Mouse (Mus musculus) neural tube, embryonic 15.5 days (tissue): ENCODE data around the gene Gen1. TPM values are rescaled to one million over a fixed set of nuclear protein-coding genes. Genes with fewer than 3 reads are reported as not detected.

ENCODE experiments used
- ATAC-seq: fragments of 200-750 bp; cut with Nextera tagmentation; 2 replicates; pipeline ENCODE4 v1.8.0; 2017; ENCODE audit warnings: mild to moderate bottlenecking, moderate TSS enrichment, moderate library complexity; ENCODE audit not compliant: low FRiP score
- H3K27ac ChIP-seq: fragments of 300-500 bp; sonication (generic); replicated peaks from 2 replicates; pipeline ENCODE4 v1.5.1; 2015; ENCODE audit warnings: mild to moderate bottlenecking, inconsistent platforms
- H3K27me3 ChIP-seq: fragments of 300-500 bp; sonication (generic); replicated peaks from 2 replicates; pipeline ENCODE4 v1.6.1; 2015; ENCODE audit warnings: inconsistent platforms
- H3K36me3 ChIP-seq: fragments of 300-500 bp; sonication (generic); 2 replicates; pipeline ENCODE4 v1.6.1; 2015; ENCODE audit warnings: inconsistent platforms
- H3K4me1 ChIP-seq: fragments of 300-500 bp; sonication (generic); 2 replicates; pipeline ENCODE4 v1.6.1; 2015; ENCODE audit warnings: inconsistent platforms
- H3K4me2 ChIP-seq: fragments of 300-500 bp; sonication (generic); 2 replicates; pipeline ENCODE4 v1.6.1; 2015; ENCODE audit warnings: inconsistent platforms, mild to moderate bottlenecking, moderate library complexity
- H3K4me3 ChIP-seq: fragments of 300-500 bp; sonication (generic); replicated peaks from 2 replicates; pipeline ENCODE4 v1.5.1; 2015; ENCODE audit warnings: mild to moderate bottlenecking, inconsistent platforms
- H3K9ac ChIP-seq: fragments of 300-500 bp; sonication (generic); replicated peaks from 2 replicates; pipeline ENCODE4 v1.6.1; 2015; ENCODE audit warnings: mild to moderate bottlenecking, inconsistent platforms
- H3K9me3 ChIP-seq: fragments of 300-500 bp; sonication (generic); replicated peaks from 2 replicates; pipeline ENCODE4 v1.6.1; 2016; ENCODE audit warnings: inconsistent platforms
- WGBS: fragments of 180-500 bp; shearing (Covaris S2); methylation state at CpG from one replicate; pipeline ENCODE4 v1.1.7; 2015; ENCODE audit warnings: mixed read lengths; 5-methylcytosine and 5-hydroxymethylcytosine counted together
- polyA plus RNA-seq: library from polyadenylated mRNA; unstranded; fragments of >200 nt; fragmentation: Nextera tagmentation; extraction: Ambion mirVana; gene quantifications from 2 replicates; pipeline ENCODE4 v1.2.1, GENCODE M21; 2015

Gene Gen1
- polyA plus RNA-seq, 1 experiment from 2014 or later, result 1.9 TPM

- 73% methylated on average over 3 of the region's 3 CpGs for WGBS
- H3K4me2 ChIP-seq, result no peak overlapping the region
- no peak overlapping the region for H3K9ac ChIP-seq
- H3K27me3 ChIP-seq, result no peaks in the 10 kb centered on the region
- ATAC-seq, result no peak
- no peak overlapping the region for H3K4me3 ChIP-seq
- no peak overlapping the region for H3K27ac ChIP-seq
- no peaks in the 10 kb centered on the region for H3K36me3 ChIP-seq
- no peaks in the 10 kb centered on the region for H3K9me3 ChIP-seq
- peaks cover 5% of the 10 kb centered on the region; the same call in 1 of the 2 replicates for H3K4me1 ChIP-seq
Observed at GRCm38 (mm10) chr12:11222566-11222965, 43.0 kb downstream of the Gen1 start.

- Histone ChIP-seq H3K4me1 (peaks cover 5% of the 10 kb centered on the region; the same call in 1 of the 2 replicates), H3K4me2 (no peak overlapping the region), H3K4me3 (no peak overlapping the region), H3K9me3 (no peaks in the 10 kb centered on the region), H3K36me3 (no peaks in the 10 kb centered on the region), H3K9ac (no peak overlapping the region), H3K27ac (no peak overlapping the region), H3K27me3 (no peaks in the 10 kb centered on the region)
- peak; percentile 69; the same call in 1 of the 2 replicates for ATAC-seq
- WGBS, result 53% methylated on average over 20 of the region's 20 CpGs
Observed at GRCm38 (mm10) chr12:11221524-11222330, 43.9 kb downstream of the Gen1 start.

DNA sequence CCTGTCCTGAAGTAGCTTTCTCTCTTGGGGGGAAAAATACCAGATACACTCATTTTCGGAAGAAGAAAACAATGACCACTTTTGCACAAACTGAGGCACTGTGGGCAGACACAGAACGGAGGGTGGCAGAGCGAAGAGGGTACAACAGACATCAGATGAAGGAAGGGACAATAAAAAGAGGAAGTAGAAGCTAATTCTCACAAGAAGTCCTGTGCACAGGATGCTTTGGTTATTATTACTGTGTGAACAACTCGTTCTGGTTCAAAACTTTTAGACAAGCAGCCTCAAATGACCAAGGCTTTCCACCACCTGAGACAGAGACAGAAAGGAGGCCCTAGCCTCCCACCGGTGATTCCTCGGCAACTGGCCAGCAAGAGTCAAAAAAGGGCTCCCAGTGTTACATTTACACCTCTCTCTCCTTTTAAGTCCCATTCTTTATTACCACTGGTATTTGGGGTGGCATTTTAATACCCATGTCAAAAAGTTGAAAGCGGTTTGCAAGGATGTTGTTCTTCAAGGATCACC, 47.8 kb downstream of the Gen1 start:
- Histone ChIP-seq H3K9ac (no peak overlapping the region), H3K27ac (no peak overlapping the region), H3K36me3 (no peaks in the 10 kb centered on the region), H3K4me3 (no peak overlapping the region), H3K27me3 (no peaks in the 10 kb centered on the region), H3K4me1 (peaks cover 5% of the 10 kb centered on the region; the same call in 1 of the 2 replicates), H3K9me3 (no peaks in the 10 kb centered on the region), H3K4me2 (no peak overlapping the region)
- WGBS, result 63% methylated on average over 7 of the region's 7 CpGs
- ATAC-seq, result no peak

- WGBS, result 59% methylated on average over 3 of the region's 3 CpGs
- ATAC-seq, result no peak
Observed at GRCm38 (mm10) chr12:11216454-11216853, 49.1 kb downstream of the Gen1 start.

DNA sequence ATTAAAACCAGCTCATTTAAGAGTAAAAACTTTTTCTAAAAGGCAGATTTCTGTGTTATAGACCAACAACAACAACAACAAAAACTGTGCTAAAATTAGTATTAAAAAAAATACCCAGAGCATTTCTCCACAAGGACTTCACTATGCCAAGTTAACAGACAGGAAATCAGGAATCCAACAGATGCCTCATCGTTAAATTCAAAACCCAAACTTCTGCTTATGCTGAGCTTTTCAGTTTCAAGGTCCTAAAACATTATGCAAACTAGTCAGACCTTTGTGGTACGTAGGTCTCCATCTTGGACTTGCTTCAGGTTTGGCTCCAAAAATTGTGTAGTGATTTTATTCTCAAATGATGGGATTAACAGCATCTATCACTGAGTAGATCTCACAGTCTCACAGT, 50.0 kb downstream of the Gen1 start:
- H3K4me2 ChIP-seq, result no peak overlapping the region
- H3K27ac ChIP-seq, result no peak overlapping the region
- WGBS, result 82% methylated on average over 2 of the region's 2 CpGs
- ATAC-seq, result no peak
- no peak overlapping the region for H3K4me3 ChIP-seq
- H3K4me1 ChIP-seq, result no peaks in the 10 kb centered on the region
- no peaks in the 10 kb centered on the region for H3K36me3 ChIP-seq
- H3K27me3 ChIP-seq, result no peaks in the 10 kb centered on the region
- no peak overlapping the region for H3K9ac ChIP-seq
- no peaks in the 10 kb centered on the region for H3K9me3 ChIP-seq

More at GRCm38 (mm10) chr12:11216454-11216853, 49.1 kb downstream of the Gen1 start:
- H3K4me1 ChIP-seq, result peaks cover under 1% of the 10 kb centered on the region; the same call in 1 of the 2 replicates
- H3K27me3 ChIP-seq, result no peaks in the 10 kb centered on the region
- H3K27ac ChIP-seq, result no peak overlapping the region
- H3K9me3 ChIP-seq, result no peaks in the 10 kb centered on the region
- no peaks in the 10 kb centered on the region for H3K36me3 ChIP-seq
- no peak overlapping the region for H3K9ac ChIP-seq
- no peak overlapping the region for H3K4me3 ChIP-seq
- no peak overlapping the region for H3K4me2 ChIP-seq

- H3K9me3 ChIP-seq, result no peaks in the 10 kb centered on the region
- no peak for ATAC-seq
- H3K4me1 ChIP-seq, result no peaks in the 10 kb centered on the region
- H3K4me3 ChIP-seq, result no peak overlapping the region
- H3K36me3 ChIP-seq, result no peaks in the 10 kb centered on the region
- H3K9ac ChIP-seq, result no peak overlapping the region
- no peak overlapping the region for H3K4me2 ChIP-seq
- H3K27ac ChIP-seq, result no peak overlapping the region
- no peaks in the 10 kb centered on the region for H3K27me3 ChIP-seq
Observed at GRCm38 (mm10) chr12:11214776-11215175, 50.8 kb downstream of the Gen1 start.

GRCm38 (mm10) chr12:11212881-11213280, 52.7 kb downstream of the Gen1 start:
- no peak overlapping the region for H3K27ac ChIP-seq
- WGBS, result 79% methylated on average over 1 of the region's 1 CpGs
- no peaks in the 10 kb centered on the region for H3K27me3 ChIP-seq
- no peaks in the 10 kb centered on the region for H3K9me3 ChIP-seq
- no peak overlapping the region for H3K4me3 ChIP-seq
- no peak overlapping the region for H3K9ac ChIP-seq
- H3K36me3 ChIP-seq, result no peaks in the 10 kb centered on the region
- ATAC-seq, result no peak
- H3K4me1 ChIP-seq, result no peaks in the 10 kb centered on the region
- H3K4me2 ChIP-seq, result no peak overlapping the region

GRCm38 (mm10) chr12:11210361-11210760, 55.2 kb downstream of the Gen1 start:
- Histone ChIP-seq H3K4me2 (no peak overlapping the region), H3K27me3 (no peaks in the 10 kb centered on the region), H3K9ac (no peak overlapping the region), H3K27ac (no peak overlapping the region), H3K9me3 (no peaks in the 10 kb centered on the region), H3K4me3 (no peak overlapping the region), H3K4me1 (no peaks in the 10 kb centered on the region), H3K36me3 (no peaks in the 10 kb centered on the region)
- 81% methylated on average over 3 of the region's 3 CpGs for WGBS
- no peak for ATAC-seq

GRCm38 (mm10) chr12:11209636-11210035, 56.0 kb downstream of the Gen1 start:
- H3K4me1 ChIP-seq, result no peaks in the 10 kb centered on the region
- H3K9ac ChIP-seq, result no peak overlapping the region
- WGBS, result 76% methylated on average over 5 of the region's 5 CpGs
- H3K4me2 ChIP-seq, result no peak overlapping the region
- H3K36me3 ChIP-seq, result no peaks in the 10 kb centered on the region
- no peak overlapping the region for H3K27ac ChIP-seq
- no peak overlapping the region for H3K4me3 ChIP-seq
- no peaks in the 10 kb centered on the region for H3K27me3 ChIP-seq
- ATAC-seq, result no peak
- no peaks in the 10 kb centered on the region for H3K9me3 ChIP-seq

GRCm38 (mm10) chr12:11208872-11209271, 56.7 kb downstream of the Gen1 start, which contains the start of gene Msgn1:
TSS of gene Msgn1 (minus strand) at chr12:11208972.
- H3K36me3 ChIP-seq, result no peaks in the 10 kb centered on the region
- 45% methylated on average over 5 of the region's 5 CpGs for WGBS
- no peaks in the 10 kb centered on the region for H3K9me3 ChIP-seq
- no peak within 1 kb of the TSS for H3K4me3 ChIP-seq
- no peaks in the 10 kb centered on the region for H3K4me1 ChIP-seq
- no peak within 1 kb of the TSS for H3K9ac ChIP-seq
- no peak within 1 kb of the TSS for H3K27ac ChIP-seq
- H3K4me2 ChIP-seq, result no peak within 1 kb of the TSS
- H3K27me3 ChIP-seq, result no peaks in the 10 kb centered on the region
- no peak for ATAC-seq

- Histone ChIP-seq H3K27ac (no peak overlapping the region), H3K9me3 (no peaks in the 10 kb centered on the region), H3K4me1 (no peaks in the 10 kb centered on the region), H3K4me2 (no peak overlapping the region), H3K27me3 (no peaks in the 10 kb centered on the region), H3K36me3 (no peaks in the 10 kb centered on the region), H3K4me3 (no peak overlapping the region), H3K9ac (no peak overlapping the region)
- ATAC-seq, result no peak
- WGBS, result 74% methylated on average over 4 of the region's 4 CpGs
Observed at GRCm38 (mm10) chr12:11206321-11206720, 59.3 kb downstream of the Gen1 start.
